Mouse (Mus musculus) limb, embryonic 14.5 days (tissue): Measurements from ENCODE around the gene Zbed3. TPM values are rescaled to one million over a fixed set of nuclear protein-coding genes. Genes with fewer than 3 reads are reported as not detected.

Experiments
- ATAC-seq: fragments of 200-750 bp; cut with Nextera tagmentation; 2 replicates; pipeline ENCODE4 v1.8.0; 2017; ENCODE audit warnings: low read depth, moderate number of reproducible peaks, moderate TSS enrichment; ENCODE audit not compliant: low FRiP score
- DNase-seq: peaks from one replicate; pipeline ENCODE4 v3.0.0-alpha.2; 2015; ENCODE audit warnings: low spot score
- H3K27ac ChIP-seq: fragments of 300-500 bp; sonication (generic); replicated peaks from 2 replicates; pipeline ENCODE4 v1.5.1; 2014; ENCODE audit warnings: low read depth, mild to moderate bottlenecking, low read length, moderate library complexity, mixed read lengths
- H3K27me3 ChIP-seq: fragments of 300-500 bp; sonication (generic); 2 replicates; pipeline ENCODE4 v1.6.1; 2014; ENCODE audit warnings: low read length, mixed read lengths; ENCODE audit not compliant: control insufficient read depth, insufficient read depth
- H3K36me3 ChIP-seq: fragments of 300-500 bp; sonication (generic); 2 replicates; pipeline ENCODE4 v1.6.1; 2014; ENCODE audit warnings: mild to moderate bottlenecking, low read length, moderate library complexity, mixed read lengths; ENCODE audit not compliant: control insufficient read depth, insufficient read depth
- H3K4me1 ChIP-seq: fragments of 300-500 bp; sonication (generic); 2 replicates; pipeline ENCODE4 v1.6.1; 2014; ENCODE audit warnings: antibody characterized with exemption, low read length, mixed read lengths; ENCODE audit not compliant: control insufficient read depth, insufficient read depth
- H3K4me2 ChIP-seq: fragments of 300-500 bp; sonication (generic); replicated peaks from 2 replicates; pipeline ENCODE4 v1.6.1; 2014; ENCODE audit warnings: low read depth, mild to moderate bottlenecking, low read length, moderate library complexity; ENCODE audit not compliant: severe bottlenecking
- H3K4me3 ChIP-seq: fragments of 300-500 bp; sonication (generic); replicated peaks from 2 replicates; pipeline ENCODE4 v1.5.1; 2014; ENCODE audit warnings: low read length
- H3K9ac ChIP-seq: fragments of 300-500 bp; sonication (generic); 2 replicates; pipeline ENCODE4 v1.6.1; 2014; ENCODE audit warnings: mild to moderate bottlenecking, low read depth, low read length, moderate library complexity; ENCODE audit not compliant: severe bottlenecking
- H3K9me3 ChIP-seq: fragments of 300-500 bp; sonication (generic); 2 replicates; pipeline ENCODE4 v1.6.1; 2016; ENCODE audit warnings: low read length; ENCODE audit not compliant: control insufficient read depth
- POLR2A ChIP-seq: fragments of 200-500 bp; IDR thresholded peaks from 2 replicates; pipeline ENCODE4 v1.8.0; 2012; ENCODE audit warnings: inconsistent platforms, mild to moderate bottlenecking, moderate library complexity, borderline replicate concordance; ENCODE audit not compliant: insufficient read depth, insufficient read length; ENCODE audit errors: extremely low read depth
- WGBS: fragments of 180-500 bp; shearing (Covaris S2); extraction: QIAGEN DNeasy Blood & Tissue Kit; methylation state at CpG from one replicate; pipeline ENCODE4 v1.1.7; 2014; 5-methylcytosine and 5-hydroxymethylcytosine counted together
- polyA plus RNA-seq, 2 experiments: library from polyadenylated mRNA; depleted of rRNA in 1 of 2; stranded (reverse) in 1 of 2; unstranded in 1 of 2; fragments of >200 nt; fragmentation: Nextera tagmentation in 1 of 2; extraction: Ambion mirVana in 1 of 2; gene quantifications; 2 replicates each; pipeline versions ENCODE4 v1.2.1 to v1.2.3; 2012 to 2014

Gene Zbed3
- polyA plus RNA-seq, 2 experiments, result 68.8 to 80.2 TPM

- H3K4me3 ChIP-seq, result no peak overlapping the region
- H3K9me3 ChIP-seq, result no peaks in the 10 kb centered on the region
- H3K9ac ChIP-seq, result no peak overlapping the region
- TF ChIP-seq POLR2A, result no peak
- 83% methylated on average over 6 of the region's 6 CpGs for WGBS
- H3K27ac ChIP-seq, result no peak overlapping the region
- DNase-seq (no peak), ATAC-seq (no peak)
- no peaks in the 10 kb centered on the region for H3K27me3 ChIP-seq
- no peak overlapping the region for H3K4me2 ChIP-seq
- H3K36me3 ChIP-seq, result no peaks in the 10 kb centered on the region
- no peaks in the 10 kb centered on the region for H3K4me1 ChIP-seq
Measured at GRCm38 (mm10) chr13:95319153-95319552, 4.3 kb upstream of the Zbed3 start.

- no peaks in the 10 kb centered on the region for H3K36me3 ChIP-seq
- TF ChIP-seq POLR2A, result no peak
- no peak overlapping the region for H3K9ac ChIP-seq
- DNase-seq (no peak), ATAC-seq (no peak)
- no peaks in the 10 kb centered on the region for H3K4me1 ChIP-seq
- H3K9me3 ChIP-seq, result no peaks in the 10 kb centered on the region
- no peak overlapping the region for H3K4me2 ChIP-seq
- H3K4me3 ChIP-seq, result no peak overlapping the region
- WGBS, result 13% methylated on average over 4 of the region's 4 CpGs
- H3K27ac ChIP-seq, result no peak overlapping the region
- no peaks in the 10 kb centered on the region for H3K27me3 ChIP-seq
Measured at GRCm38 (mm10) chr13:95320451-95320850, 3.0 kb upstream of the Zbed3 start.

- WGBS, result 23% methylated on average over 15 of the region's 15 CpGs
- Histone ChIP-seq H3K27ac (peak overlapping the region; percentile 100), H3K4me3 (peak overlapping the region; percentile 96), H3K9ac (peak overlapping the region; percentile 100), H3K4me2 (peak overlapping the region; percentile 78), H3K9me3 (no peaks in the 10 kb centered on the region), H3K4me1 (peaks cover 25% of the 10 kb centered on the region), H3K36me3 (0 out of 2 replicates have a peak, but pooled peaks cover 8% of the 10 kb centered on the region), H3K27me3 (no peaks in the 10 kb centered on the region)
- DNase-seq (peak; percentile 68), ATAC-seq (peak; percentile 28; the same call in 1 of the 2 replicates)
- TF ChIP-seq POLR2A, result no peak
Measured at GRCm38 (mm10) chr13:95323950-95324625, 676 bp downstream of the Zbed3 start.

DNA sequence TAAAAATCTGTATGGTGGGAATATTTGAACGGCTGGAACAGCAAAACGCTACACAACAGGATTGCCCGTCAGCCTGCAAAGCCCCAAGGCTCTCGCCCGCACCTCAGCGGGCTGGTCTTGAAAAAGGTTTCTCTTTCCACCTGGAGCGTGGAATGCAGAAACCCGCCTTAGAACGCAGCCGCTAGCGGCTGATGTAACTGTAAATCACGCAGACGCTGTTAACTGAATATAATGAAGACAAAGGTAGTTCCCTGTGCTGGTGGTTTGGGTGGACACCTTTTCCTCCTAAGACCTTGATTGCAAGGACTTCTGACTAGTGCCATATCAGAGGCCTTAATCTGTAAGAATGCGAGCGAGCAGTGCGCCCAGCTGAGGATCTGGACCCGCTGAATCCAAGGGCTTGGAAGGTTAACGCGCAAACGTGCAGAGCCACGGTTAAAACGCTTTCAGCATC lies 1.2 kb downstream of the Zbed3 start:
- H3K9me3 ChIP-seq, result no peaks in the 10 kb centered on the region
- H3K4me2 ChIP-seq, result peak overlapping the region; percentile 78
- WGBS, result under 1% methylated on average over 22 of the region's 22 CpGs
- no peaks in the 10 kb centered on the region for H3K27me3 ChIP-seq
- TF ChIP-seq POLR2A, result no peak
- peak overlapping the region; percentile 96 for H3K4me3 ChIP-seq
- DNase-seq, result no peak
- peaks cover 25% of the 10 kb centered on the region for H3K4me1 ChIP-seq
- peak; percentile 1; the same call in 1 of the 2 replicates for ATAC-seq
- peak overlapping the region; percentile 100 for H3K9ac ChIP-seq
- peak overlapping the region; percentile 100 for H3K27ac ChIP-seq
- H3K36me3 ChIP-seq, result 0 out of 2 replicates have a peak, but pooled peaks cover 9% of the 10 kb centered on the region

GRCm38 (mm10) chr13:95325080-95325906 lies 1.9 kb downstream of the Zbed3 start:
- Histone ChIP-seq H3K27ac (peak overlapping the region; percentile 100), H3K9me3 (no peaks in the 10 kb centered on the region), H3K4me3 (peak overlapping the region; percentile 96), H3K36me3 (0 out of 2 replicates have a peak, but pooled peaks cover 9% of the 10 kb centered on the region), H3K27me3 (no peaks in the 10 kb centered on the region), H3K4me1 (peaks cover 25% of the 10 kb centered on the region), H3K4me2 (peak overlapping the region; percentile 78), H3K9ac (peak overlapping the region; percentile 100)
- 0 out of 2 replicates have a peak, but pooled peaks have one; percentile 34 for TF ChIP-seq POLR2A
- peak; percentile 84 for DNase-seq
- ATAC-seq, result peak; percentile 81
- under 1% methylated on average over 63 of the region's 63 CpGs for WGBS
